Mouse (Mus musculus): ENCODE measurements at regions not wholly inside any gene's neighbourhood (a gene's known extent, or its start where the extent isn't known, plus 50 kb on each side); places are given as distances from the start of the nearest gene placed in this dataset.

DNA sequence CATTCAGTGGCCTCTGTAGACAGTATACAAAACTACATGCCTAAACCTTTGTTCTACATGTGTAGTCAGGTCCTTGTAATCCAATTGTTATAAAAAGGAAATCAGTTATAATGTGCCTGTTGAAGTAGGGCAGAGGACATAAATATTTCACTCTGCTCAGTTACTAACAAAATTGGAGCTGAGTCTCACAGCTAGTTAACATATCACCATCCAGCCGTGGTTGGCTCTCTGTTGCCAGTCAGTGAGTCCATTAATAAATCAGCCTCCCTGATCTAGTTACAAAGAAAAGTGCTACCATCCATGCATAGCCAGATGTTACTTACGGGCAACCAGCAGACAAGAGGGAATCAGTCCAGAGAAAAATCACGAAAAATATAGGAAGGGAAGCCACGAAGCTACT is 382.8 kb downstream of the Adamts20 start:
- TF ChIP-seq POLR2A (IDR thresholded peaks at IDR 0.05; ENCODE audit: insufficient read depth, low read depth, low read length) (no peak), CTCF (IDR thresholded peaks at IDR 0.05) (no peak), EP300 (IDR thresholded peaks at IDR 0.05; ENCODE audit: insufficient read depth, low read depth, low read length) (no peak)
